Mouse (Mus musculus) hindbrain, embryonic 13.5 days (tissue): ENCODE data around the gene Gabpb2. TPM values are rescaled to one million over a fixed set of nuclear protein-coding genes. Genes with fewer than 3 reads are reported as not detected.

Experiments used
- ATAC-seq: fragments of 200-750 bp; cut with Nextera tagmentation; 2 replicates; pipeline ENCODE4 v1.8.0; 2017; ENCODE audit warnings: moderate TSS enrichment; ENCODE audit not compliant: low FRiP score
- H3K27ac ChIP-seq: fragments of 300-500 bp; sonication (generic); 2 replicates; pipeline ENCODE4 v1.5.1; 2015; ENCODE audit warnings: inconsistent platforms, mild to moderate bottlenecking, moderate library complexity
- H3K27me3 ChIP-seq: fragments of 300-500 bp; sonication (generic); 2 replicates; pipeline ENCODE4 v1.6.1; 2015; ENCODE audit warnings: mild to moderate bottlenecking, inconsistent platforms
- H3K36me3 ChIP-seq: fragments of 300-500 bp; sonication (generic); 2 replicates; pipeline ENCODE4 v1.6.1; 2015; ENCODE audit warnings: mild to moderate bottlenecking, inconsistent platforms
- H3K4me1 ChIP-seq: fragments of 300-500 bp; sonication (generic); replicated peaks from 2 replicates; pipeline ENCODE4 v1.6.1; 2015; ENCODE audit warnings: inconsistent platforms
- H3K4me2 ChIP-seq: fragments of 300-500 bp; sonication (generic); 2 replicates; pipeline ENCODE4 v1.6.1; 2015; ENCODE audit warnings: inconsistent platforms, mild to moderate bottlenecking, moderate library complexity
- H3K4me3 ChIP-seq: fragments of 300-500 bp; sonication (generic); 2 replicates; pipeline ENCODE4 v1.5.1; 2015; ENCODE audit warnings: mild to moderate bottlenecking, inconsistent platforms
- H3K9ac ChIP-seq: fragments of 300-500 bp; sonication (generic); 2 replicates; pipeline ENCODE4 v1.6.1; 2015; ENCODE audit warnings: mild to moderate bottlenecking, inconsistent platforms
- H3K9me3 ChIP-seq: fragments of 300-500 bp; sonication (generic); 2 replicates; pipeline ENCODE4 v1.6.1; 2016; ENCODE audit warnings: inconsistent platforms
- WGBS: fragments of 180-500 bp; shearing (Covaris S2); methylation state at CpG from one replicate; pipeline ENCODE4 v1.1.7; 2015; 5-methylcytosine and 5-hydroxymethylcytosine counted together
- polyA plus RNA-seq: library from polyadenylated mRNA; unstranded; fragments of >200 nt; fragmentation: Nextera tagmentation; extraction: Ambion mirVana; gene quantifications from 2 replicates; pipeline ENCODE4 v1.2.1, GENCODE M21; 2015

Gabpb2 gene
- polyA plus RNA-seq, 1 experiment from 2014 or later = 4.5 TPM

DNA sequence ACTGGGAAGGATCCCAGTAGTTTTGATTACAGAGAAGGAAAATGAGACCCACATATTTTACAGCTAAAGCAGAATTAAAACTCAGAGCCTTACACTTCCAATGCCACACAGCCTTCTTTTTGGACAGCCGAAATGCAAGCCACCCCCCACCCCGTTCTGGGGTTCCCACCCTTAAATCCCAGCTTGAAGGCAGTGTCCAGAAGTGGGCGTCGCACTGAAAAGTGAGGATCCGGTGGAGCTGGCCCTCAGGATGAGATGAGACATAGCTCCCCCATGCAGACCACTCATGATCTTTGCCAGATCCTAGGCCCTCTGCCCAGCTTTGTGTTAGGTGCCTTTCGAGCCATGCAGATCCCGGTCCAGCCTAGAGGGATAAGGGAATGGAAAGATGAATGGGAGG, 23.8 kb upstream of the Gabpb2 start, which contains the start of gene Gm128:
Gene Gm128 (minus strand): TSS at position 101 of the 400 bp plus-strand sequence.
- Histone ChIP-seq H3K4me3 (no peak within 1 kb of the TSS), H3K27me3 (no peaks in the 10 kb centered on the region), H3K4me1 (no peaks in the 10 kb centered on the region), H3K9ac (0 out of 2 replicates have a peak within 1 kb of the TSS, but pooled peaks have one; percentile 8), H3K4me2 (no peak within 1 kb of the TSS), H3K36me3 (peaks cover 47% of the 10 kb centered on the region), H3K27ac (no peak within 1 kb of the TSS), H3K9me3 (0 out of 2 replicates have a peak, but pooled peaks cover 3% of the 10 kb centered on the region)
- 80% methylated on average over 7 of the region's 7 CpGs for WGBS
- no peak for ATAC-seq

DNA sequence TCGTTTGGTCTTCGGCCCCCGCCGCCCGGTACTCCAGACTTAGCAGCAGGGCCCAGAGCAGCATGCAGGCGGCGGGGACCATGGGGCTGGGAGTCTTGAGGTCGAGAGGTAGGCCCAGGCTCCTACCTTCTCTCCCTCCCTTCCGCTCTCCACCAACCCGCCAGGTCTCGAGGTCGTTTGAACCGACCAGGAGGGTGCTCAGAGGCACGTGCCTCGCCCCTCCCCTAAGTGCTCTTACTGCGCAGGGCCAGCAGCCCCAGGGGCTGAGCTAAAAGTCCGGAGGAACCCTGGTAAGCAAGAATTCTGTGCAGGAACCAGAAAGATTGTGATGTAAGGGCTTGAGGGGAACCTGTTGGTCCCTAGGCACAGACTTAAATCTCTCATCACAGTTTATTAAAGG, 23.2 kb upstream of the Gabpb2 start:
- 0 out of 2 replicates have a peak overlapping the region, but pooled peaks have one; percentile 8 for H3K9ac ChIP-seq
- no peak for ATAC-seq
- H3K4me1 ChIP-seq = no peaks in the 10 kb centered on the region
- no peak overlapping the region for H3K4me3 ChIP-seq
- 32% methylated on average over 17 of the region's 17 CpGs for WGBS
- 0 out of 2 replicates have a peak, but pooled peaks cover 3% of the 10 kb centered on the region for H3K9me3 ChIP-seq
- no peak overlapping the region for H3K27ac ChIP-seq
- H3K27me3 ChIP-seq = no peaks in the 10 kb centered on the region
- no peak overlapping the region for H3K4me2 ChIP-seq
- peaks cover 51% of the 10 kb centered on the region for H3K36me3 ChIP-seq

DNA sequence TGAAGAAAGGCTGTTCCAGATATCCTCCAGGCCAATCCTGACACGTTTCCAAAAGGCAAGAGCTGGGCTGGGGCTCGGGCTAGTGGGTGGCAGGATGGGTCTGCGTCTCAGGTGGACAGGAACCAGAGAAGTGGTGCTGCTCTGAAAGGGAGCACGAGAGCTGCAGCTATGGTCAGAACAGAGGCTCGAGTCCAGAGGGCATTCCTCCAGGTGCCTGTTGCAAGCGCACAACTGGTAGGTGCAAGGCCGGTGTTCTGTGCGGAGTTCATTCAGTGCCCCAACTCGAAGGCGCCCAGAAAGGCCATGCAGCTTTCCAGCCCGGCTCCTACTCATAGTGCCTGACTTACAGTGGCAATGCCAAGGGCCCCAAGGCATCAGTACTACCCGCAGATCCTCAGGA, 22.3 kb upstream of the Gabpb2 start:
- Histone ChIP-seq H3K4me1 (no peaks in the 10 kb centered on the region), H3K4me3 (no peak overlapping the region), H3K9me3 (no peaks in the 10 kb centered on the region), H3K4me2 (no peak overlapping the region), H3K36me3 (peaks cover 51% of the 10 kb centered on the region), H3K27ac (no peak overlapping the region), H3K27me3 (no peaks in the 10 kb centered on the region), H3K9ac (no peak overlapping the region)
- no peak for ATAC-seq
- 89% methylated on average over 12 of the region's 12 CpGs for WGBS

DNA sequence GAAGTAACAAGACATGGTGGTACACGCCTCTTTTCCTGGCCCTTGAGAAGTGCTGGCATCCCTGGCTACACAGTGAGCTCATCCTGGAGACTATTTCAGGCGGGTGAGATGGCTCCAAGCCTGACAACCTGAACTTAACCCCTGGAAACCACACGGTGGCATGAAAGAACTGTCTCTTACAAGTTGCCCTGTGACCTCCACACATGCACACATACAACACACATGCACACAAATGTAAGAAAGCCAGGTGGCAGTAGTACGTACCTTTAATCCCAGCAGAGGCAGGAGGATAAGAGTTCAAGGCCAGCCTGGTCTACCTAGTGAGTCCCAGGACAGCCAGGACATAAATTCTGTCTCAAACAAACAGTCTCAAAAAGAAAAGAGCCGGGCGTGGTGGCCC, 21.3 kb upstream of the Gabpb2 start:
- Histone ChIP-seq H3K9me3 (no peaks in the 10 kb centered on the region), H3K4me3 (no peak overlapping the region), H3K36me3 (peaks cover 57% of the 10 kb centered on the region), H3K27me3 (no peaks in the 10 kb centered on the region), H3K4me2 (no peak overlapping the region), H3K27ac (no peak overlapping the region), H3K4me1 (no peaks in the 10 kb centered on the region), H3K9ac (no peak overlapping the region)
- no peak for ATAC-seq
- WGBS = 92% methylated on average over 6 of the region's 6 CpGs

DNA sequence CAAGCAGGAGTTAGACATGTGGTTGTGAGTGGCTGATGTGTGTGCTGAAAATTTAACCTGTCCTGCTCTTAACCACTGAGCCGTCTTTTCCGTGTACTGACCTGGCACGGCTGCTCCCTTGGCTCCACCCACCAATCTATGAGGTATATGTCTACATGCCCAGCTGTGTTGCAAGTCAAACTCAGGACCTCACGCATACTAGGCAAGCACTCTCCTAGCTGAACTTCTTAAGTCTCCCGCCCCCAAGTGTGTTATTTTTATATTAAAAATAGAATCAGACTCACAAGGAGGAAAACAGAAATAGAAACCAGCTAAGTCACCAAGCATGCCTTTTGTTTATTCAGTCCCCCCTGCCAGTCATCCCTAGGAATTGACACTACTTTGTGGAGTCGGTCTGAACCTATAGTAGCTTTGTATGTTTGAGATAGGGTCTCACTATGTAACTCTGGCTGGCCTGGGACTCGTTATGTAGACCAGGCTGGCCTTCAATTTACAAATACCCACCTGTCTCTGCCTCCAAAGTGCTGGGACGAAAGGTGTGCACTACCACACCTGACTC, 19.9 kb upstream of the Gabpb2 start:
- Histone ChIP-seq H3K27me3 (no peaks in the 10 kb centered on the region), H3K27ac (no peak overlapping the region), H3K4me2 (no peak overlapping the region), H3K9me3 (no peaks in the 10 kb centered on the region), H3K4me3 (no peak overlapping the region), H3K4me1 (peaks cover 3% of the 10 kb centered on the region; the same call in 1 of the 2 replicates), H3K9ac (no peak overlapping the region), H3K36me3 (peaks cover 65% of the 10 kb centered on the region)
- 92% methylated on average over 8 of the region's 8 CpGs for WGBS
- no peak for ATAC-seq

DNA sequence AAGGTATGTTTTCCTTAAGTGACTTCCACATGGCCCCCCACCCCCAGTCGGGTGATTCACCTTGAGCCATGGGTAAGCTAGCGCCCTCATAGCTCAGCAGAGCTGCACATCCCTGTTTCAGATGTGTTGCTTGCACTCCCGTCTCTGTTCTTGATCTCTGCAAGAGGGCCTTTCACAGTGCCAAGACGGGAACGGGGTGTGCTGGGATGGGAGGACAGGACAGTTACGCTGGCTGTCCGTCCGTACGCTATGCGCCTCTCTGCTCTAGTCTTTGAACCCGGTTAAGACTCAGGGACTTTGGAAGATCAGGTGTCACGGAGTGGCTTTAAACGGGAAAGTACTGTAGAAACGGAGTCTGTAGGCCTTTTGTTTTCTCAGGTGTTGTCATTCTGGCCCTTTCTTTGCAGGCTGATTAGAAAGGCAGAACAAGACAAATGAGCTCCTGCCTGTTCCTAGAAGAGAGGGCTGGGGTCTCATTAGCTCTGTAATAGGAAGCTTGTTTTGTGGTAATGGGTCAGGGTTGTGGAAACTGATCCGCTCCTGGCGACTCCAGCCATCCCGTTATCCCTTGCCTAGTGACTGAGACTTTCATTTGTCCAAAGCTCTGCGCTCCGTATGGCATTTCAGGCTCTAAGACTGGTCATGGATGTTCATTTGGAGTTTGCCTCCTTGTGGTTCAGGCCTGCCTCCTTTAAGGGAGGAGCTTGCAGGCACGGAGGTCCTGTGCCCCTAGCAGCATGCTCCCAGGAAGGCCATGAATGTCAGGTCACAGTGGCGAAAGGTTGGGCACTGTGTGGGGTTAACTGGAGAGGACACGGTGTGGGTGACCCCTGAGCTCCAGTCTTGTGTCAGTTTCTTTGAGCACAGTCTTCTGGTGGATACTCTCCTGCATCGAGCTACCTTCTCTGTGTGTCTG, 17.9 kb upstream of the Gabpb2 start:
- Histone ChIP-seq H3K27me3 (no peaks in the 10 kb centered on the region), H3K4me2 (no peak overlapping the region), H3K9me3 (no peaks in the 10 kb centered on the region), H3K4me1 (peaks cover 21% of the 10 kb centered on the region), H3K27ac (no peak overlapping the region; the same call in 1 of the 2 replicates), H3K4me3 (no peak overlapping the region), H3K9ac (no peak overlapping the region), H3K36me3 (peaks cover 70% of the 10 kb centered on the region)
- WGBS = 73% methylated on average over 23 of the region's 23 CpGs
- ATAC-seq = no peak

DNA sequence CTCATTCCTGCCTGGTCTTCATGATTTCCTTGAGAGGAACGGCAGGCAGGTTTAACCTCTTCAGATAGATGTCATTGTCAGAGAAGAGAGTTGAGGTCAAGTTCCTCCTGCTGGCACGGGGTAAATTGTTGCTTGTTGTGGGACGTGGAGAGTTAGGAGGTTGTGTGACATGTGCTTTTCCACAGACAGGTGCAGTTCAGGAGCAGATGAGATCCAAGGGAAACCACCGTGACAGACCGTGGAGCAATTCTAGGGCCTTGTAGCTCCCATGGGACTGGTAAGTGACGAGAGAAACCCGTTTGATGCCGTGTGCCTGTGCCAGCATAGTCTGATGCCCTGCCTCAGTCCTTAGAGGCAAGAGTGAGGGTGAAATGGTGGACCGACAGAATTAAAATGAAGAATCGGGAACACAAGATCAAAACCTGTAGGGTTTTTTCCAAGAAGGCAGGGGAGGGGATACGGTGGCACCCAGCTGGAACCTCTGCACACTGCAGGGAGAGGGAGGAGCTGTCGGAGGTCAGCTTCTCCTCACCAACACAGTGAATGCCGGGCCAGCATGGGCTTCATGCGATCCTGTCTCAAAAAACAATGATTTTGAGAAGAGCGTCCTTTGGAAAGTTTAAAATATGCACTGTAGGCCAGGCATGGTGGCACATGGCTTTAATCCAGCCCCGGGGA, 15.7 kb upstream of the Gabpb2 start:
- H3K36me3 ChIP-seq = peaks cover 70% of the 10 kb centered on the region
- no peak overlapping the region for H3K27ac ChIP-seq
- 82% methylated on average over 16 of the region's 16 CpGs for WGBS

DNA sequence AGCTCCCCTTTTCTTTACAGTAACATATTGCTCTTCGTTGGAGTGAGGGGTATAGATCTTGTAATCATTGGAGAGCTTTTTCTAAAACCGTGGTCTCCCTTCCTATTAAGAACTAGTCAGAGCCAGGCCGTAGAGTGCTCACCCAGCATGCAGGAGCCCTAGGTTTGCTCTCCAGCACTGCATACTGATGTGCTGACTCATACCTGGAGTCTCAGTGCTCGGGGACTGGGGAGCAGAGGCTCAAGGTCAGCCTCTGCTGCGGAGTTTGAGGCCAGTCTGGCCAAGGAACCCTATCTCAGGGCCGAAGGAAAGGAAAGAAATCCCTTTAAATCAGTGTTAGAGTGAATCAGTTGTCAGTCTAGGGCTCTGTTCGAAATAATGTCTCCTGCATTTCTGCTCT, 15.1 kb upstream of the Gabpb2 start:
- Histone ChIP-seq H3K27me3 (no peaks in the 10 kb centered on the region), H3K36me3 (peaks cover 63% of the 10 kb centered on the region), H3K4me2 (no peak overlapping the region), H3K4me3 (no peak overlapping the region), H3K4me1 (peaks cover 36% of the 10 kb centered on the region), H3K27ac (no peak overlapping the region), H3K9me3 (no peaks in the 10 kb centered on the region), H3K9ac (0 out of 2 replicates have a peak overlapping the region, but pooled peaks have one; percentile 24)
- no peak for ATAC-seq
- 93% methylated on average over 7 of the region's 7 CpGs for WGBS

More for the DNA sequence above, 15.7 kb upstream of the Gabpb2 start:
- peaks cover 36% of the 10 kb centered on the region for H3K4me1 ChIP-seq
- H3K27me3 ChIP-seq = no peaks in the 10 kb centered on the region
- H3K4me3 ChIP-seq = no peak overlapping the region
- no peak for ATAC-seq
- H3K4me2 ChIP-seq = no peak overlapping the region
- no peaks in the 10 kb centered on the region for H3K9me3 ChIP-seq
- no peak overlapping the region for H3K9ac ChIP-seq

DNA sequence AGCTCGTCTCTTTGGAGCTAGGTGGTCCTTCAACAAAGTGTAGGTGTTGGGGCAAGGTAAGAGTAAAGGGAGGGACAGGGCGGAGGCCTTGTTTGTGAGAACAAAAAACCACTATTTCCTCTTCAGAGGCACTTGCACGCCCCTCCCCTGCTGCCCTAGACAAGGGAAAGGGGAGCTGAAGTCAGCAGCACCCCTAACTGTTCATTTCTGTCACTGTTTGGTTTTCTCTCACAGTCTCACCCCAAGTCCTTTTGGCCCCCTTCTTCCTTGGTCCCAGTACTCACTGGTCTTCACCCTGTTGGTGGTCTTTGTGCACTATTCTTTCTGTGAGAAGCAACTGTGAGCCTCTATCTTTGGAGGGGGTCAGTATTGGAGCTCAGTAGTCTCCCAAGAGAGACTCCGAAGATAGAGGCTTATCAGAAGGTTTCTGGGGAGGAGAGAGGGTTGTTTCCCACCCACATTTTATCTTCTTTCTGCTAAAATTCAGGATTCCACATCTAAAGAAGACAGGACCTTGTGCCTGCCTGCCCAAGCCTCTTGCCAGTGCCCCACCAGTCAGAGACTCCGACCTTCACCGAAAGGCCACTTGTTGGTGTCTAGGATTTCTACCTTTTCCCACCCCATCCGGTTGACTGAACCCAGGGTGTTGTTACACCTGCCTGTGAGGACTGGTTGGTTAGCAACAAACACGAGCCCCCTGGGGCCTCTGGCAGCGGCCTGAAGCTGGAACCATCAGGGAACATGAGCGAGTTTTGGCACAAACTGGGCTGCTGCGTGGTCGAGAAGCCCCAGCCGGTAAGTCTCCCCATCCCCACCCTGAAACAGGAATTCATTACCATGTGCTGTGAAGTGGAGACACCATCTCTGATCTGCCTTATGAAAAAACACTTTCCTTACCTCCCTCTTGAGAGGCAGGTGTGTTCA, 13.8 kb upstream of the Gabpb2 start, which contains the start of gene Mllt11:
Gene Mllt11 (minus strand): TSS at position 874 of the 924 bp plus-strand sequence.
- WGBS = 67% methylated on average over 13 of the region's 13 CpGs

DNA sequence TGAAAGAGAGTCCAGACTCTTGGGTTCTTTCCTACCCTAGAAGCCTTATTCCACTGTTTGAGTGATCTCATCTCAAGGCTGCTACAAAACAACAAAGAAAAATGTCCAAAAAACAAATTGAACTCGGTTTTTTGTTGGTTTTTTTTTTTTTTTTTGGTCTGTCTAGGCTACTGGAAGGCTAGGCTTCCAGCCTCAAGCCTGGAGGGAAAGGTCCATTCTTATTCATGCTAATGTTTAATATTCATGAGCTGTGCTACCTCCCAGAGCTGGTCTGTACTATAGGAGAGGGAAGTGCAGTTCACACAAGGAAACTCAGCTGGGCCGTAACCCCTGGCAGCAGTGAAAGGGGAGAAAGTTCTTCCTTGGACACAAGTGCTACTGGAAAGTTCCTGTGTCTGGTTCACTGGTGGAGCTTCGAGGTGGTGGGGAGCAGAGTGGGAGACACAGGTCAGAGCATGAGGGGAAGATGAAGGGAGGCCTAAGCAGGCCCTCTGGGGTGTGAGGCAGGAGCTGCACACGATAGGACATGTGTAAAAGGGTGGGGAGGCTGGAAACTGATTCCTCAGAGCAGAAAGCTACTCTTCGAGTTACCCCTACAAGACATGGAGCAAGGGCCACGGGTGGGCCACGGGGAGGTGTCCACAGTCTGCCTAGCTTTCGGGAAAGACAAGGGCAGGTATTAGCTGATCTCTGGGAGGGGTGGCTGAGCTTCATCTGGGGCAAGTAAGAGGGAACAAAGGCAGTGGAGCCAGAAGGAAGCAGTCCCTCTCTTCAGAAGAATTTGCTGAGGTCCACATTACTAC, 13.0 kb upstream of the Gabpb2 start:
- H3K4me1 ChIP-seq = peaks cover 46% of the 10 kb centered on the region
- no peak for ATAC-seq
- peak overlapping the region; percentile 95 for H3K9ac ChIP-seq
- H3K4me2 ChIP-seq = peak overlapping the region; percentile 88
- peak overlapping the region; percentile 99 for H3K27ac ChIP-seq
- H3K4me3 ChIP-seq = peak overlapping the region; percentile 88
- peaks cover 45% of the 10 kb centered on the region for H3K36me3 ChIP-seq
- no peaks in the 10 kb centered on the region for H3K27me3 ChIP-seq
- 31% methylated on average over 8 of the region's 8 CpGs for WGBS
- H3K9me3 ChIP-seq = no peaks in the 10 kb centered on the region

More for the DNA sequence above, 13.8 kb upstream of the Gabpb2 start, which contains the start of gene Mllt11:
- Histone ChIP-seq H3K27ac (peak within 1 kb of the TSS; percentile 99), H3K4me2 (peak within 1 kb of the TSS; percentile 88), H3K9me3 (no peaks in the 10 kb centered on the region), H3K36me3 (peaks cover 51% of the 10 kb centered on the region), H3K4me3 (peak within 1 kb of the TSS; percentile 88), H3K4me1 (peaks cover 38% of the 10 kb centered on the region), H3K9ac (peak within 1 kb of the TSS; percentile 95), H3K27me3 (no peaks in the 10 kb centered on the region)
- ATAC-seq = no peak
